Mouse (Mus musculus) kidney, adult 11 months (tissue): Measurements from ENCODE around the gene Pde4d.
A peak's percentile ranks its signal among the peaks of the same experiment; 100 is the strongest.

Experiments used
- DNase-seq: peaks from one replicate; pipeline ENCODE4 v3.0.0; 2022

The Pde4d gene

GRCm38 (mm10) chr13:109209413-109209812 lies 759.7 kb downstream of the Pde4d start:
- DNase-seq, result no peak

GRCm38 (mm10) chr13:109210403-109210802 lies 760.7 kb downstream of the Pde4d start:
- peak; percentile 39 for DNase-seq

- no peak for DNase-seq
Observed at GRCm38 (mm10) chr13:109211471-109211870, 761.7 kb downstream of the Pde4d start.

GRCm38 (mm10) chr13:109211941-109212487 lies 762.3 kb downstream of the Pde4d start:
- no peak for DNase-seq

- DNase-seq, result no peak
Observed at GRCm38 (mm10) chr13:109212788-109213473, 763.2 kb downstream of the Pde4d start.

- DNase-seq, result no peak
Observed at GRCm38 (mm10) chr13:109219019-109219725, 769.4 kb downstream of the Pde4d start.

- no peak for DNase-seq
Observed at GRCm38 (mm10) chr13:109228967-109229617, 779.3 kb downstream of the Pde4d start.

- no peak for DNase-seq
Observed at GRCm38 (mm10) chr13:109229618-109230334, 780.0 kb downstream of the Pde4d start.

- no peak for DNase-seq
Observed at GRCm38 (mm10) chr13:109230335-109230987, 780.7 kb downstream of the Pde4d start.

GRCm38 (mm10) chr13:109231848-109232460 lies 782.2 kb downstream of the Pde4d start:
- no peak for DNase-seq

GRCm38 (mm10) chr13:109232531-109232930 lies 782.8 kb downstream of the Pde4d start:
- DNase-seq, result no peak

- no peak for DNase-seq
Observed at GRCm38 (mm10) chr13:109233911-109234613, 784.3 kb downstream of the Pde4d start.

GRCm38 (mm10) chr13:109236047-109236446 lies 786.3 kb downstream of the Pde4d start:
- DNase-seq, result no peak

GRCm38 (mm10) chr13:109238670-109239069 lies 788.9 kb downstream of the Pde4d start:
- no peak for DNase-seq

GRCm38 (mm10) chr13:109239296-109239695 lies 789.5 kb downstream of the Pde4d start:
- peak; percentile 43 for DNase-seq

- DNase-seq, result no peak
Observed at GRCm38 (mm10) chr13:109242456-109243050, 792.8 kb downstream of the Pde4d start.

- DNase-seq, result no peak
Observed at GRCm38 (mm10) chr13:109243160-109243559, 793.4 kb downstream of the Pde4d start.

GRCm38 (mm10) chr13:109247061-109247460 lies 797.3 kb downstream of the Pde4d start:
- no peak for DNase-seq

- no peak for DNase-seq
Observed at GRCm38 (mm10) chr13:109249315-109249714, 799.6 kb downstream of the Pde4d start.

GRCm38 (mm10) chr13:109255634-109256033 lies 805.9 kb downstream of the Pde4d start:
- peak; percentile 57 for DNase-seq
